Mouse (Mus musculus) mature B cell (primary cell): ENCODE measurements around the gene Cldn14.
"Not testable (repeated sequence)": the region's sequence is repeated elsewhere in the genome, so short reads cannot be mapped to it uniquely, and the experiment has no call there.

Experiments used
- in situ Hi-C: fragments of 300-500 bp; cut with MboI; formaldehyde crosslinking; loops from 2 replicates; pipeline ENCODE4 v1.14.3; 2019

Gene Cldn14

GRCm38 (mm10) chr16:94009356-94009755 is 719 bp upstream of the Cldn14 start:
- in situ Hi-C loops: no loop called here

GRCm38 (mm10) chr16:94006706-94007665 is 1.7 kb downstream of the Cldn14 start:
- in situ Hi-C loops: no loop called here

GRCm38 (mm10) chr16:94003478-94003877 is 5.2 kb downstream of the Cldn14 start:
- in situ Hi-C loops: no loop called here

GRCm38 (mm10) chr16:94001366-94001765 is 7.3 kb downstream of the Cldn14 start:
- in situ Hi-C loops: no loop called here

- in situ Hi-C loops: no loop called here
These were observed 9.7 kb downstream of the Cldn14 start for GRCm38 (mm10) chr16:93998895-93999294.

- in situ Hi-C loops: no loop called here
These were observed 25.1 kb downstream of the Cldn14 start for GRCm38 (mm10) chr16:93983576-93983975.

GRCm38 (mm10) chr16:93982341-93982740 is 26.3 kb downstream of the Cldn14 start:
- in situ Hi-C loops: no loop called here

GRCm38 (mm10) chr16:93981190-93981841 is 27.3 kb downstream of the Cldn14 start:
- in situ Hi-C loops: no loop called here

- in situ Hi-C loops: not testable (repeated sequence)
These were observed 28.3 kb downstream of the Cldn14 start for GRCm38 (mm10) chr16:93980338-93980737.

GRCm38 (mm10) chr16:93979316-93979715 is 29.3 kb downstream of the Cldn14 start:
- in situ Hi-C loops: no loop called here

GRCm38 (mm10) chr16:93977587-93977986 is 31.1 kb downstream of the Cldn14 start:
- in situ Hi-C loops: no loop called here

- in situ Hi-C loops: no loop called here
These were observed 31.7 kb downstream of the Cldn14 start for GRCm38 (mm10) chr16:93976907-93977306.

GRCm38 (mm10) chr16:93975430-93975829 is 33.2 kb downstream of the Cldn14 start:
- in situ Hi-C loops: no loop called here

GRCm38 (mm10) chr16:93974278-93974677 is 34.4 kb downstream of the Cldn14 start:
- in situ Hi-C loops: no loop called here

- in situ Hi-C loops: no loop called here
These were observed 35.1 kb downstream of the Cldn14 start for GRCm38 (mm10) chr16:93973554-93973953.

GRCm38 (mm10) chr16:93973123-93973522 is 35.5 kb downstream of the Cldn14 start:
- in situ Hi-C loops: no loop called here

GRCm38 (mm10) chr16:93971046-93971445 is 37.6 kb downstream of the Cldn14 start:
- in situ Hi-C loops: no loop called here

GRCm38 (mm10) chr16:93967893-93968292 is 40.7 kb downstream of the Cldn14 start:
- in situ Hi-C loops: no loop called here

GRCm38 (mm10) chr16:93962283-93962682 is 46.4 kb downstream of the Cldn14 start:
- in situ Hi-C loops: no loop called here

- in situ Hi-C loops: no loop called here
These were observed 47.5 kb downstream of the Cldn14 start for GRCm38 (mm10) chr16:93961099-93961646.

- in situ Hi-C loops: no loop called here
These were observed 48.1 kb downstream of the Cldn14 start for GRCm38 (mm10) chr16:93960495-93960894.

- in situ Hi-C loops: no loop called here
These were observed 51.2 kb downstream of the Cldn14 start for GRCm38 (mm10) chr16:93957402-93957801.

- in situ Hi-C loops: no loop called here
These were observed 51.7 kb downstream of the Cldn14 start for GRCm38 (mm10) chr16:93956986-93957385.
